Mouse (Mus musculus) brain, embryonic 14.5 days (tissue): ENCODE data around the gene Flna.

Source experiments
- CTCF ChIP-seq: fragments of 200-500 bp; IDR thresholded peaks from 2 replicates; pipeline ENCODE4 v1.5.1; 2012; ENCODE audit warnings: inconsistent platforms, mild to moderate bottlenecking, moderate library complexity, borderline replicate concordance; ENCODE audit not compliant: insufficient read depth, insufficient read length; ENCODE audit errors: extremely low read depth
- POLR2A ChIP-seq: fragments of 200-500 bp; IDR thresholded peaks from 2 replicates; pipeline ENCODE4 v1.6.1; 2012; ENCODE audit warnings: mild to moderate bottlenecking, inconsistent platforms, borderline replicate concordance; ENCODE audit not compliant: poor library complexity, insufficient read depth, insufficient read length, severe bottlenecking; ENCODE audit errors: extremely low read depth

DNA sequence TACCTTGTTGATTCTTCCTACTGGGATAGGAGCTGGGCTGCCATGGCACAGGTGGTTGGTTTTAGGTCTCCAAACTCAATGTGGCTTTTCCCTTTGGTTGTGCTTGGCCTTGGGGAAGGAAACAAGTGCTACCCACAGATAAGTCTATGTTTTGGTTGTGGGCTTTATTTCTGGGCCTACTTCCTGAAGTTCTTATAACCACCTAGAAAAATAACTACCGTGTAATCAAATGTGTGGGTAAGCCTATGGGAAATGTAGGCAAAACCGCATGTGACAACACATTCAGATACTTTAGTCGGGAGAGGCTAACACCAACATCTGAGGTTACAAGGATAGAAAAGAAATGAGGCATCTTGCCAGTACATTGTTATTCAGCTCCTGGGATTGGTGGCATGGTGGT lies 8.1 kb upstream of the Flna start:
- TF ChIP-seq POLR2A (no peak), CTCF (no peak)
